Mouse (Mus musculus) E14TG2a.4 (cell line): ENCODE measurements around the gene Mief1.

Source experiments
- H3K27me3 ChIP-seq: 2 replicates; pipeline ENCODE4 v1.6.1; 2014; ENCODE audit warnings: low read length, control low read depth; ENCODE audit not compliant: insufficient read depth
- H3K36me3 ChIP-seq: 2 replicates; pipeline ENCODE4 v1.6.1; 2014; ENCODE audit warnings: low read length, control low read depth; ENCODE audit not compliant: insufficient read depth
- H3K4me1 ChIP-seq: replicated peaks from 2 replicates; pipeline ENCODE4 v1.6.1; 2014; ENCODE audit warnings: low read depth, low read length, control low read depth
- H3K4me3 ChIP-seq: replicated peaks from 2 replicates; pipeline ENCODE4 v1.5.1; 2014; ENCODE audit warnings: mild to moderate bottlenecking, low read length
- H3K9me3 ChIP-seq: 2 replicates; pipeline ENCODE4 v1.6.1; 2014; ENCODE audit warnings: low read length, control low read depth
- CTCF ChIP-seq: conservative IDR thresholded peaks from 2 replicates; pipeline ENCODE4 v1.5.1; 2014; ENCODE audit warnings: low read length
- NANOG ChIP-seq: IDR thresholded peaks from 2 replicates; pipeline ENCODE4 v1.6.1; 2014; ENCODE audit warnings: borderline replicate concordance, low read length, mixed read lengths
- POU5F1 ChIP-seq: IDR thresholded peaks from 2 replicates; pipeline ENCODE4 v1.6.1; 2014; ENCODE audit warnings: low read length, borderline replicate concordance

Mief1 gene

GRCm38 (mm10) chr15:80235535-80235934, 1.7 kb downstream of the Mief1 start, which contains the start of gene AC140267.1:
AC140267.1 (plus strand) TSS chr15:80235835.
- peak within 1 kb of the TSS; percentile 97 for H3K4me3 ChIP-seq
- H3K9me3 ChIP-seq: no peaks in the 10 kb centered on the region
- TF ChIP-seq NANOG: no peak
- TF ChIP-seq POU5F1: no peak
- no peak for TF ChIP-seq CTCF
- peaks cover 49% of the 10 kb centered on the region for H3K36me3 ChIP-seq
- H3K4me1 ChIP-seq: peaks cover 58% of the 10 kb centered on the region
- no peaks in the 10 kb centered on the region for H3K27me3 ChIP-seq

- peaks cover 21% of the 10 kb centered on the region for H3K4me1 ChIP-seq
- no peak for TF ChIP-seq CTCF
- H3K36me3 ChIP-seq: peaks cover 98% of the 10 kb centered on the region
- H3K27me3 ChIP-seq: no peaks in the 10 kb centered on the region
- no peak overlapping the region for H3K4me3 ChIP-seq
- no peaks in the 10 kb centered on the region for H3K9me3 ChIP-seq
Measured at GRCm38 (mm10) chr15:80248135-80248534, 14.3 kb downstream of the Mief1 start.

DNA sequence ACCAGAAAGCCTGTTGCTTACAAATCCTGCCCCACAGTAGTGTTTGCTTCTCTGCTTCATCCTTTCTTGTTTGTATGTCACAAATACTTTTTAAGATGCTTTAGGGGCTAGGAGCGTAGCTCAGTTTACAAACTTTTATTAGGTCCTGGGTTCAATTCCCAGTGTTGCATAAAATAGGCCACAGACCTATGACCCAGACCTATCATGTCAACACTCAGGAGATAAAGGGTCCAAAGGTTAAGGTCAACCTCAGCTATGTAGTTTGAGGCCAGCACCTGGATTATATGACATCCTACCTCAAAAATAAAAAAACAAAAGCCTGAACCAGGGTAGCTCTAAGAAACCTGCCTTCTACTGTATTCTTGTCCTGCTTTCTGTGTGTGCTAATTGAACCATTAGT, 14.8 kb downstream of the Mief1 start:
- TF ChIP-seq NANOG (no peak), POU5F1 (no peak), CTCF (no peak)
- no peaks in the 10 kb centered on the region for H3K27me3 ChIP-seq
- H3K9me3 ChIP-seq: no peaks in the 10 kb centered on the region
- H3K4me1 ChIP-seq: peaks cover 26% of the 10 kb centered on the region
- H3K4me3 ChIP-seq: no peak overlapping the region
- peaks cover 98% of the 10 kb centered on the region for H3K36me3 ChIP-seq

DNA sequence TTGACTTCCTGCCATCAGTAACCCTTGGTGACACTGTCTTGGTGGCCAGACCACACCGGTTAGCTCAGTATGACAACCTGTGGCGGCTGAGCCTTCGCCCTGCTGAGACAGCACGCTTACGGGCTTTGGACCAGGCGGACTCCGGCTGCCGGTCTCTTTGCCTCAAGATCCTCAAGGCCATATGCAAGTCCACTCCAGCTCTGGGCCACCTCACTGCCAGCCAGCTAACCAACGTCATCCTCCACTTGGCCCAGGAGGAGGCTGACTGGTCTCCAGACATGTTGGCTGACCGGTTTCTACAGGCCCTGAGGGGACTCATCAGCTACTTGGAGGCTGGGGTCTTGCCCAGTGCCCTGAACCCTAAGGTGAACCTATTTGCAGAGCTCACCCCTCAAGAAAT, 15.9 kb downstream of the Mief1 start:
- H3K27me3 ChIP-seq: no peaks in the 10 kb centered on the region
- no peak for TF ChIP-seq POU5F1
- TF ChIP-seq CTCF: no peak
- no peak for TF ChIP-seq NANOG
- H3K9me3 ChIP-seq: no peaks in the 10 kb centered on the region
- no peak overlapping the region for H3K4me3 ChIP-seq
- H3K4me1 ChIP-seq: peaks cover 33% of the 10 kb centered on the region
- H3K36me3 ChIP-seq: peaks cover 94% of the 10 kb centered on the region

DNA sequence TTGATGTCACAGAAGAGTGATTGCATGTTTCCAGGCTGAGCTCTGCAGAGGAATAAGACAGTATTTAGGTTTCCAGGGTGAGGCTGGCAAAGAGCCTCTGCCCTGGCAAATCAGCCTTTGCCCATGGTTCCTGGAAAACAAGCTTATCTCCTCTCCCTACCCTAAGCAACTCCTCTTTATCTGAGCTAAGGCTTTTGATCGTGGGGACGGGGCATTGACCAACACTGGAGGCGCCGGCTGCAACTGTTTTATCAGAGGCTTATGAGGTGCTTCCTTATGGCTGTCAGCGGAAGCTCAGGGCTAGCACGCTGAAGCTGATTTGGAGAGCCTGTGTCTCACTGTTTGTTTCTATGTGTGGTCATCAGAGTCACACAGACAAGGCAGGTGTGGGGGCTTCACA, 16.8 kb downstream of the Mief1 start:
- Histone ChIP-seq H3K27me3 (no peaks in the 10 kb centered on the region), H3K36me3 (peaks cover 86% of the 10 kb centered on the region), H3K9me3 (no peaks in the 10 kb centered on the region), H3K4me3 (no peak overlapping the region), H3K4me1 (peaks cover 31% of the 10 kb centered on the region)
- TF ChIP-seq POU5F1: no peak
- TF ChIP-seq CTCF: no peak

DNA sequence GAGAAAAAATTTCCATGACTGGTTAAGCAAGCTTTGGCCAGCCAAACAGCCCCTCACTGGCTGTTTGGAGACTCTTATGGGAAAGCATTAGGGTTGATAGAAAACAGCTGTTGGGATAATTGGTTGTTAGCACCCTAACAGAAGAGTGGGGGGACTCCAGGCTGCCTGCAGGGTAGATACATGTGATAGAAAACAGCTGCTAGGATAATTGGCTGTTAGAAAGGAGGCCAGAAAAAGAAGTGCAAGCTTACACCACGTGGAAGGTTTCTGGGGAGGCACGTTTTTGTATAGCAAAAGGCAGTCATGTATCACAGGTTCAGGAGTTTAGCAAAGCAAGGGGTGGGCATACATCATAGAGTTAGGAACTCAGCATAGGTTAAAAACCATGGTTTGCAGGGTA, 19.7 kb downstream of the Mief1 start:
- peaks cover 40% of the 10 kb centered on the region for H3K4me1 ChIP-seq
- H3K36me3 ChIP-seq: peaks cover 81% of the 10 kb centered on the region
- no peak for TF ChIP-seq POU5F1
- no peak overlapping the region for H3K4me3 ChIP-seq
- H3K9me3 ChIP-seq: no peaks in the 10 kb centered on the region
- no peaks in the 10 kb centered on the region for H3K27me3 ChIP-seq

DNA sequence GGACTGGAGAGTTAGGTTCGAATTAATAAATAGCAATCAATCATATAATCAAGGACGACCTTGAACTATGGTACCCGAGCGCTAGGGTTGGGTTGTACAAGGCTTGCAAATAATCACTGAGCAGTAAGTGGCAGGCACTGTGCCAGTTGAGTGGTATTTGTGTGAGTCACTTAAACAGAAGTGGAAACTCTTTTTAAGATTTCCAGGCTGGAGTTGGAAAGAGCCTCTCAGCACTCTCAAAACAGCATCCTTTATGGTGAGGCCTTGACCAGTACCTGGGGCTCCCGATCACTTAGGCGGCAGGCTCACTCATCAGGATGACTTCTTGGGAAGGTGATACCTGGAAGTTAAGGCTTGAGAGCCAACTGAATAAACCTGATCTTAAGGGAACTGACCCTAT, 20.4 kb downstream of the Mief1 start:
- H3K4me1 ChIP-seq: peaks cover 46% of the 10 kb centered on the region
- TF ChIP-seq POU5F1 (no peak), NANOG (no peak), CTCF (no peak)
- H3K36me3 ChIP-seq: peaks cover 76% of the 10 kb centered on the region
- peak overlapping the region; percentile 93 for H3K4me3 ChIP-seq
- H3K9me3 ChIP-seq: no peaks in the 10 kb centered on the region
- no peaks in the 10 kb centered on the region for H3K27me3 ChIP-seq

GRCm38 (mm10) chr15:80254847-80255645, 21.2 kb downstream of the Mief1 start, which contains the start of gene Atf4:
Atf4 (plus strand) TSS chr15:80255184.
- H3K9me3 ChIP-seq: no peaks in the 10 kb centered on the region
- TF ChIP-seq NANOG: no peak
- TF ChIP-seq CTCF: no peak
- TF ChIP-seq POU5F1: no peak; the same call in 1 of the 2 replicates
- peaks cover 76% of the 10 kb centered on the region for H3K36me3 ChIP-seq
- peaks cover 55% of the 10 kb centered on the region for H3K4me1 ChIP-seq
- H3K27me3 ChIP-seq: no peaks in the 10 kb centered on the region
- H3K4me3 ChIP-seq: peak within 1 kb of the TSS; percentile 93

DNA sequence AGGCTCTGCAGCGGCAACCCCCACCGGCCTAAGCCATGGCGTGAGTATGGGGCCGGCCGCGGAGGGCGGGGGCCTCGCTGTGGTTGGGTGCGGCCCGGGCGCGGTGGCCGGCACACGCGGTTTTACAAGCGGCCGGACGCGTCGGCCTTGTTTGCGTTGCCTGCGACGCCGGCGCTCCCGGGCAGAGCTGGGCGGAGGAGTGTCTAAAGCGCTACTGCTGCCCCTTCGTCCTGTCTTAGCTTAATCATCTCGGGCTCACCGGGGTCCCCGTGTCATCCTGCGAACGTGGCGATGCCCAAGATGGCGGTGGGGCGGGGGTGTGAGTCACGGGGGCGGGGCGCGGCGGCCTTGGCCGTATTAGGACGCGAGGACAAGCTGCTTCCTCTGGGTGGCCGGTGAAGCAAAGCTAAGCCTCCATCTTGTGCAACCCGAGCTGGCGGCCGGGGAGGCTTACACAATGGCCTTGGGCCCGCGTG, 21.9 kb downstream of the Mief1 start:
- H3K9me3 ChIP-seq: no peaks in the 10 kb centered on the region
- TF ChIP-seq NANOG (no peak), POU5F1 (no peak), CTCF (no peak)
- peak overlapping the region; percentile 93 for H3K4me3 ChIP-seq
- H3K4me1 ChIP-seq: peaks cover 61% of the 10 kb centered on the region
- no peaks in the 10 kb centered on the region for H3K27me3 ChIP-seq
- peaks cover 76% of the 10 kb centered on the region for H3K36me3 ChIP-seq
